Mouse (Mus musculus) thymus, adult 2 months (tissue): ENCODE results near the gene Tmem145.

Experiments
- CTCF ChIP-seq: fragments of 200-500 bp; IDR thresholded peaks from 2 replicates; pipeline ENCODE4 v1.5.1; 2012; ENCODE audit warnings: mild to moderate bottlenecking, control low read depth, low read length, moderate library complexity, borderline replicate concordance; ENCODE audit not compliant: control insufficient read depth, poor library complexity, insufficient read depth; ENCODE audit errors: extremely low read depth
- POLR2A ChIP-seq: fragments of 200-500 bp; IDR thresholded peaks from 2 replicates; pipeline ENCODE4 v1.6.1; 2012; ENCODE audit warnings: mild to moderate bottlenecking, low read length, control low read depth, moderate library complexity; ENCODE audit not compliant: control insufficient read depth, poor library complexity, insufficient read depth; ENCODE audit errors: extremely low read depth

DNA sequence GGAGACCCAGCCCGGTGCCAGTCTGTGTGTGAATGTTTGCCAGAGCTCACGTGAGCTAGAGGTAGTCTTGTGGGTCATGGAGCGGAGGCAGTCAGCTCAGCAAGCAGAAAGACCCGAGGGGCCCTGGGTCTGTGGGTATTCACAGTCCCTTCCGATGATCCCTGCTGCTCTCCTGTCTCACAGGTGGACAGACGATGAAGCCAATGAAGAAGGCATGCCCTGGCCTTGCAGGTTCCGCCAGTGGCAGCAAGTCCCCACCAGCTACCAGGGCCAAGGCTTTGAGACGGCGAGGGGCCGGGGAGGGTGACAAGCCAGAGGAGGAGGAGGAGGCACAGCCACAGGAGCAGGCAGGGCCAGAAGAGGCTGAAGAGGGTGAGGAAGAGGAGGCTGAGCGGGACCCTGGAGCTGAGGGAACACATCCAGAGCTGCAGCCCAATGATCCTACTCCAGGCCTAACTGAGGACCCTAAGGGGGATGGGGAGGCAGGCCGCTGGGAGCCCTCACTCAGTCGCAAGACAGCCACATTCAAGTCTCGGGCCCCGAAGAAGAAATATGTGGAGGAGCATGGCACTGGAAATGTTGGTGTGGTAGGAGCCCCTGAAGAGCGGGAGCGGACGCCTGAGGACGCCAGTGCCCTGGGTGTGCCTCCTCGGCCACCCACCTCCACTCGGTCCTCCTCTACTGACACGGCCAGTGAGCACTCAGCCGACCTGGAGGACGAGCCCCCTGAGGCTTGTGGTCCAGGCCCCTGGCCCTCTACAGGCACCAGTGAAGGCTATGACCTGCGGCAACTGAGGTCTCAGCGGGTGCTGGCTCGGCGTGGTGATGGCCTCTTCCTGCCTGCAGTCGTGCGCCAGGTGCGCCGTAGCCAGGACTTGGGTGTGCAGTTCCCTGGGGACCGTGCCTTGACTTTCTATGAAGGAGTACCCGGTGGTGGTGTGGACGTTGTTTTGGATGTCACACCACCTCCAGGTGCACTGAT lies 35.0 kb upstream of the Tmem145 start:
- TF ChIP-seq CTCF: no peak
- TF ChIP-seq POLR2A: no peak
